Mouse (Mus musculus) heart, embryonic 11.5 days (tissue): Measurements from ENCODE around the gene Spcs2. TPM values are rescaled to one million over a fixed set of nuclear protein-coding genes. Genes with fewer than 3 reads are reported as not detected.

ENCODE experiments used
- ATAC-seq: fragments of 200-750 bp; cut with Nextera tagmentation; replicated peaks from 2 replicates; pipeline ENCODE4 v1.8.0; 2017; ENCODE audit warnings: moderate library complexity; ENCODE audit not compliant: insufficient number of reproducible peaks, low FRiP score, low TSS enrichment
- H3K27ac ChIP-seq: fragments of 300-500 bp; sonication (generic); 2 replicates; pipeline ENCODE4 v1.5.1; 2014; ENCODE audit warnings: mild to moderate bottlenecking, low read depth, low read length
- H3K27me3 ChIP-seq: fragments of 300-500 bp; sonication (generic); 2 replicates; pipeline ENCODE4 v1.6.1; 2014; ENCODE audit warnings: mild to moderate bottlenecking, low read length, mixed read lengths; ENCODE audit not compliant: control insufficient read depth, insufficient read depth
- H3K36me3 ChIP-seq: fragments of 300-500 bp; sonication (generic); 2 replicates; pipeline ENCODE4 v1.6.1; 2014; ENCODE audit warnings: mild to moderate bottlenecking, low read length, moderate library complexity, mixed read lengths; ENCODE audit not compliant: control insufficient read depth, insufficient read depth
- H3K4me1 ChIP-seq: fragments of 300-500 bp; sonication (generic); 2 replicates; pipeline ENCODE4 v1.6.1; 2014; ENCODE audit warnings: low read length; ENCODE audit not compliant: control insufficient read depth, insufficient read depth
- H3K4me2 ChIP-seq: fragments of 300-500 bp; sonication (generic); 2 replicates; pipeline ENCODE4 v1.6.1; 2014; ENCODE audit warnings: mild to moderate bottlenecking, moderate library complexity
- H3K4me3 ChIP-seq: fragments of 300-500 bp; sonication (generic); 2 replicates; pipeline ENCODE4 v1.5.1; 2014; ENCODE audit warnings: low read depth, low read length
- H3K9ac ChIP-seq: fragments of 300-500 bp; sonication (generic); 2 replicates; pipeline ENCODE4 v1.6.1; 2014; ENCODE audit warnings: mild to moderate bottlenecking, low read depth, low read length, moderate library complexity
- H3K9me3 ChIP-seq: fragments of 300-500 bp; sonication (generic); replicated peaks from 2 replicates; pipeline ENCODE4 v1.6.1; 2016; ENCODE audit warnings: low read length; ENCODE audit not compliant: control insufficient read depth
- WGBS: fragments of 180-500 bp; shearing (Covaris S2); extraction: QIAGEN DNeasy Blood & Tissue Kit; methylation state at CpG from one replicate; pipeline ENCODE4 v1.1.7; 2014; ENCODE audit not compliant: insufficient replicate concordance; 5-methylcytosine and 5-hydroxymethylcytosine counted together
- polyA plus RNA-seq: library from polyadenylated mRNA; unstranded; fragments of >200 nt; fragmentation: Nextera tagmentation; extraction: Ambion mirVana; gene quantifications from 2 replicates; pipeline ENCODE4 v1.2.1, GENCODE M21; 2014

Spcs2 gene
- polyA plus RNA-seq, 1 experiment from 2014 or later = 208 TPM

- H3K9me3 ChIP-seq = peaks cover 2% of the 10 kb centered on the region; the same call in 1 of the 2 replicates
- H3K27me3 ChIP-seq = peaks cover 12% of the 10 kb centered on the region; the same call in 1 of the 2 replicates
- no peak overlapping the region for H3K27ac ChIP-seq
- WGBS = 61% methylated on average over 3 of the region's 3 CpGs
- no peaks in the 10 kb centered on the region for H3K36me3 ChIP-seq
- no peak overlapping the region for H3K4me2 ChIP-seq
- no peak for ATAC-seq
- 0 out of 2 replicates have a peak, but pooled peaks cover 6% of the 10 kb centered on the region for H3K4me1 ChIP-seq
- H3K4me3 ChIP-seq = no peak overlapping the region
- H3K9ac ChIP-seq = no peak overlapping the region
These were observed 66.8 kb downstream of the Spcs2 start for GRCm38 (mm10) chr7:99796471-99796870.

GRCm38 (mm10) chr7:99795192-99795981 lies 67.9 kb downstream of the Spcs2 start:
- ATAC-seq = no peak
- Histone ChIP-seq H3K4me1 (0 out of 2 replicates have a peak, but pooled peaks cover 6% of the 10 kb centered on the region), H3K9ac (no peak overlapping the region), H3K4me2 (peak overlapping the region; percentile 34), H3K36me3 (no peaks in the 10 kb centered on the region), H3K9me3 (peaks cover 2% of the 10 kb centered on the region; the same call in 1 of the 2 replicates), H3K27ac (no peak overlapping the region), H3K4me3 (no peak overlapping the region), H3K27me3 (peaks cover 12% of the 10 kb centered on the region; the same call in 1 of the 2 replicates)
- 10% methylated on average over 17 of the region's 17 CpGs for WGBS

- no peak for ATAC-seq
- Histone ChIP-seq H3K27me3 (peaks cover 12% of the 10 kb centered on the region; the same call in 1 of the 2 replicates), H3K4me1 (0 out of 2 replicates have a peak, but pooled peaks cover 6% of the 10 kb centered on the region), H3K4me2 (no peak overlapping the region), H3K36me3 (no peaks in the 10 kb centered on the region), H3K4me3 (no peak overlapping the region), H3K9ac (no peak overlapping the region), H3K9me3 (peaks cover 2% of the 10 kb centered on the region; the same call in 1 of the 2 replicates), H3K27ac (no peak overlapping the region)
- 59% methylated on average over 2 of the region's 2 CpGs for WGBS
These were observed 69.2 kb downstream of the Spcs2 start for GRCm38 (mm10) chr7:99794096-99794495.

GRCm38 (mm10) chr7:99790816-99791215 lies 72.4 kb downstream of the Spcs2 start:
- Histone ChIP-seq H3K9ac (no peak overlapping the region), H3K27ac (no peak overlapping the region), H3K36me3 (no peaks in the 10 kb centered on the region), H3K4me2 (no peak overlapping the region), H3K4me1 (0 out of 2 replicates have a peak, but pooled peaks cover 6% of the 10 kb centered on the region), H3K27me3 (peaks cover 7% of the 10 kb centered on the region; the same call in 1 of the 2 replicates), H3K9me3 (peaks cover 2% of the 10 kb centered on the region; the same call in 1 of the 2 replicates), H3K4me3 (no peak overlapping the region)
- 76% methylated on average over 10 of the region's 10 CpGs for WGBS
- ATAC-seq = no peak

GRCm38 (mm10) chr7:99788563-99788962 lies 74.7 kb downstream of the Spcs2 start:
- ATAC-seq = no peak
- Histone ChIP-seq H3K4me3 (no peak overlapping the region), H3K4me2 (no peak overlapping the region), H3K27ac (no peak overlapping the region), H3K27me3 (no peaks in the 10 kb centered on the region), H3K9ac (no peak overlapping the region), H3K4me1 (no peaks in the 10 kb centered on the region), H3K9me3 (peaks cover 2% of the 10 kb centered on the region; the same call in 1 of the 2 replicates), H3K36me3 (no peaks in the 10 kb centered on the region)
- WGBS = 45% methylated on average over 5 of the region's 5 CpGs

- 54% methylated on average over 2 of the region's 2 CpGs for WGBS
- no peak for ATAC-seq
- no peaks in the 10 kb centered on the region for H3K4me1 ChIP-seq
- H3K27ac ChIP-seq = no peak overlapping the region
- no peak overlapping the region for H3K4me2 ChIP-seq
- no peaks in the 10 kb centered on the region for H3K27me3 ChIP-seq
- no peak overlapping the region for H3K4me3 ChIP-seq
- peaks cover 2% of the 10 kb centered on the region; the same call in 1 of the 2 replicates for H3K9me3 ChIP-seq
- no peak overlapping the region for H3K9ac ChIP-seq
- H3K36me3 ChIP-seq = no peaks in the 10 kb centered on the region
These were observed 75.3 kb downstream of the Spcs2 start for GRCm38 (mm10) chr7:99787935-99788334.

Other genes starting within 250 kb of the Spcs2 start
- gene Tpbgl, start 236.4 kb downstream of the Spcs2 start, polyA plus RNA-seq = 1.4 and 1.5 TPM in 2 replicates
- gene Slco2b1, start 152.1 kb downstream of the Spcs2 start, polyA plus RNA-seq = 0.36 and 0.39 TPM in 2 replicates
- gene Olfr520, start 133.2 kb downstream of the Spcs2 start, polyA plus RNA-seq = not detected in 2 replicates
- not detected in 2 replicates for gene Olfr521, start 100.0 kb downstream of the Spcs2 start, polyA plus RNA-seq
- gene Neu3, start 35.0 kb downstream of the Spcs2 start, polyA plus RNA-seq = 2.9 and 3.2 TPM in 2 replicates
- gene Xrra1, start 4.3 kb downstream of the Spcs2 start, polyA plus RNA-seq = 0.23 and 0.49 TPM in 2 replicates
- 4.3 and 4.7 TPM in 2 replicates for gene Rnf169, start 117.0 kb upstream of the Spcs2 start, polyA plus RNA-seq
- gene Chrdl2, start 142.7 kb upstream of the Spcs2 start, polyA plus RNA-seq = 0.10 TPM in 1 of 2 replicates, not detected in the other